Mouse (Mus musculus) retina, postnatal 7 days (tissue): ENCODE results near the gene Akap13.

ENCODE experiments used
- DNase-seq: peaks from one replicate; pipeline ENCODE4 v3.0.0-alpha.2; 2012; ENCODE audit warnings: low read depth, low spot score

Akap13 gene

GRCm38 (mm10) chr7:75460290-75460689 lies 5.0 kb downstream of the Akap13 start:
- DNase-seq: no peak

GRCm38 (mm10) chr7:75463579-75464162 lies 8.3 kb downstream of the Akap13 start:
- DNase-seq: no peak

GRCm38 (mm10) chr7:75467791-75468190 lies 12.5 kb downstream of the Akap13 start:
- no peak for DNase-seq

GRCm38 (mm10) chr7:75470318-75470925 lies 15.1 kb downstream of the Akap13 start:
- no peak for DNase-seq

- DNase-seq: no peak
These were observed 17.2 kb downstream of the Akap13 start for GRCm38 (mm10) chr7:75472316-75473195.

- DNase-seq: no peak
These were observed 18.0 kb downstream of the Akap13 start for GRCm38 (mm10) chr7:75473294-75473693.

GRCm38 (mm10) chr7:75474064-75474463 lies 18.7 kb downstream of the Akap13 start:
- no peak for DNase-seq

GRCm38 (mm10) chr7:75474564-75475150 lies 19.3 kb downstream of the Akap13 start:
- no peak for DNase-seq

- no peak for DNase-seq
These were observed 22.7 kb downstream of the Akap13 start for GRCm38 (mm10) chr7:75478060-75478459.

GRCm38 (mm10) chr7:75480721-75481426 lies 25.5 kb downstream of the Akap13 start:
- DNase-seq: no peak

GRCm38 (mm10) chr7:75486031-75486430 lies 30.7 kb downstream of the Akap13 start:
- no peak for DNase-seq

- DNase-seq: no peak
These were observed 40.7 kb downstream of the Akap13 start for GRCm38 (mm10) chr7:75495941-75496441.

- DNase-seq: no peak
These were observed 43.3 kb downstream of the Akap13 start for GRCm38 (mm10) chr7:75498627-75499026.

GRCm38 (mm10) chr7:75499271-75499670 lies 43.9 kb downstream of the Akap13 start:
- DNase-seq: no peak

GRCm38 (mm10) chr7:75500164-75500563 lies 44.8 kb downstream of the Akap13 start:
- DNase-seq: no peak

GRCm38 (mm10) chr7:75500793-75501192 lies 45.5 kb downstream of the Akap13 start:
- DNase-seq: no peak

- DNase-seq: no peak
These were observed 49.2 kb downstream of the Akap13 start for GRCm38 (mm10) chr7:75504524-75504923.

- no peak for DNase-seq
These were observed 51.3 kb downstream of the Akap13 start for GRCm38 (mm10) chr7:75506628-75507027.

- no peak for DNase-seq
These were observed 53.9 kb downstream of the Akap13 start for GRCm38 (mm10) chr7:75509085-75509873.

GRCm38 (mm10) chr7:75515472-75515871 lies 60.1 kb downstream of the Akap13 start:
- no peak for DNase-seq
